Mouse (Mus musculus) liver, postnatal 0 days (tissue): ENCODE data around the gene Pif1. TPM values are rescaled to one million over a fixed set of nuclear protein-coding genes. Genes with fewer than 3 reads are reported as not detected.

ENCODE experiments used
- ATAC-seq: fragments of 200-750 bp; cut with Nextera tagmentation; 2 replicates; pipeline ENCODE4 v1.8.0; 2017; ENCODE audit warnings: mild to moderate bottlenecking, moderate library complexity
- DNase-seq: peaks from one replicate; pipeline ENCODE4 v3.0.0-alpha.2; 2016
- H3K27ac ChIP-seq: fragments of 300-500 bp; sonication (generic); 2 replicates; pipeline ENCODE4 v1.5.1; 2014; ENCODE audit warnings: antibody characterized with exemption, moderate library complexity, mild to moderate bottlenecking, low read depth
- H3K27me3 ChIP-seq: fragments of 300-500 bp; sonication (generic); 2 replicates; pipeline ENCODE4 v1.6.1; 2014; ENCODE audit warnings: low read length, control low read depth, mixed read lengths; ENCODE audit not compliant: insufficient read depth
- H3K36me3 ChIP-seq: fragments of 300-500 bp; sonication (generic); replicated peaks from 2 replicates; pipeline ENCODE4 v1.6.1; 2014; ENCODE audit warnings: mild to moderate bottlenecking, control low read depth, low read length, moderate library complexity, mixed read lengths; ENCODE audit not compliant: insufficient read depth
- H3K4me1 ChIP-seq: fragments of 300-500 bp; sonication (generic); 2 replicates; pipeline ENCODE4 v1.6.1; 2014; ENCODE audit warnings: antibody characterized with exemption, mild to moderate bottlenecking, control low read depth; ENCODE audit not compliant: insufficient read depth
- H3K4me2 ChIP-seq: fragments of 300-500 bp; sonication (generic); 2 replicates; pipeline ENCODE4 v1.6.1; 2014; ENCODE audit warnings: low read depth, mild to moderate bottlenecking, low read length, moderate library complexity, mixed read lengths
- H3K4me3 ChIP-seq: fragments of 300-500 bp; sonication (generic); 2 replicates; pipeline ENCODE4 v1.5.1; 2014; ENCODE audit warnings: low read depth, low read length
- H3K9ac ChIP-seq: fragments of 300-500 bp; sonication (generic); replicated peaks from 2 replicates; pipeline ENCODE4 v1.6.1; 2014; ENCODE audit warnings: mild to moderate bottlenecking, moderate library complexity
- H3K9me3 ChIP-seq: fragments of 300-500 bp; sonication (generic); 2 replicates; pipeline ENCODE4 v1.6.1; 2016; ENCODE audit warnings: mild to moderate bottlenecking, control low read depth, low read length, mixed read lengths
- CTCF ChIP-seq: sonication (generic); IDR thresholded peaks from 2 replicates; pipeline ENCODE4 v1.5.1; 2016; ENCODE audit warnings: antibody characterized with exemption, low read depth
- EP300 ChIP-seq: IDR thresholded peaks from 2 replicates; pipeline ENCODE4 v1.6.1; 2016; ENCODE audit warnings: antibody characterized with exemption, low read depth, mild to moderate bottlenecking
- WGBS: fragments of 180-500 bp; shearing (Covaris S2); extraction: QIAGEN DNeasy Blood & Tissue Kit; methylation state at CpG from one replicate; pipeline ENCODE4 v1.1.7; 2014; ENCODE audit not compliant: insufficient replicate concordance; 5-methylcytosine and 5-hydroxymethylcytosine counted together
- polyA plus RNA-seq: library from polyadenylated mRNA; unstranded; fragments of >200 nt; fragmentation: Nextera tagmentation; extraction: Ambion mirVana; gene quantifications from 2 replicates; pipeline ENCODE4 v1.2.1, GENCODE M21; 2015

Gene Pif1
- polyA plus RNA-seq, 1 experiment from 2014 or later = 3.5 TPM

- no peaks in the 10 kb centered on the region for H3K27me3 ChIP-seq
- peak overlapping the region; percentile 44; the same call in 1 of the 2 replicates for H3K27ac ChIP-seq
- no peaks in the 10 kb centered on the region for H3K9me3 ChIP-seq
- no peak for DNase-seq
- TF ChIP-seq EP300 (no peak), CTCF (no peak)
- no peak overlapping the region for H3K9ac ChIP-seq
- ATAC-seq = no peak
- no peak overlapping the region for H3K4me2 ChIP-seq
- no peak overlapping the region for H3K4me3 ChIP-seq
- 54% methylated on average over 5 of the region's 5 CpGs for WGBS
- peaks cover 79% of the 10 kb centered on the region for H3K4me1 ChIP-seq
- peaks cover 14% of the 10 kb centered on the region; the same call in 1 of the 2 replicates for H3K36me3 ChIP-seq
These were observed 37.3 kb upstream of the Pif1 start for GRCm38 (mm10) chr9:65549643-65550042.

DNA sequence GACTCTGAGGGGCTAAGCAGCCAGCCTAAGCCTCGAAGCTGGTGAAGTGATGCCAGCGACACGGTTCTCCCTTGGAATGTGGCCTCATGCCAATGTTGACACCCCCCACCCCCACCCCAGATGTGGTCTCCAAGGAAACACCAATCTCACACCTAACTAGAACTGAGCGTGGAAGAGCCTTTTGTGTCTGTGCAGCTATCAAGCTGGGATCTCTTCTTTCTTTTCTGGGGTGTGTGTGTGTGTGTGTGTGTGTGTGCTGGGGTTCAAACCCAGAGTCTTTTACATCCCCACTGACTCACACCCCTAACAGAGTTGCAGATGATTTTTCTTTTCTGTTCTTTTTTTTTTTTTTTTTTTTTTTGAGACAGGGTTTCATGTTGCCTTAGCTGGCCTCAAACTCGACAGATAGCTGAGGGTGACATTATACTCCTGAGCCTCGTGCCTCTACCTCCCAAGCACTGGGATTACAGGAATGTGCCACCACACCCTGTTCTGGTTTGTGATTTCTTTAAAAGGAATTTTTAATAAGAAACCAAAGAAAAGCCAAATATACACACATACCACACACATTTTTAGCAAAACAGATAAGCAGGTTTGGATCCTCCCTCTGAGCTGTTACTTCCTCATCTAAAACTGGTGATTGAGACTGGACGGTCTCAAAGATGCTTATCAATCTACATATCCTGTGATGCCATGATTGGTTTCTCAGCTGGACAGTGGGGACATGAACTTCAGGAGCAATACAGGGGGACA lies 36.7 kb upstream of the Pif1 start:
- no peak for TF ChIP-seq CTCF
- no peak for TF ChIP-seq EP300
- 38% methylated on average over 7 of the region's 7 CpGs for WGBS

DNA sequence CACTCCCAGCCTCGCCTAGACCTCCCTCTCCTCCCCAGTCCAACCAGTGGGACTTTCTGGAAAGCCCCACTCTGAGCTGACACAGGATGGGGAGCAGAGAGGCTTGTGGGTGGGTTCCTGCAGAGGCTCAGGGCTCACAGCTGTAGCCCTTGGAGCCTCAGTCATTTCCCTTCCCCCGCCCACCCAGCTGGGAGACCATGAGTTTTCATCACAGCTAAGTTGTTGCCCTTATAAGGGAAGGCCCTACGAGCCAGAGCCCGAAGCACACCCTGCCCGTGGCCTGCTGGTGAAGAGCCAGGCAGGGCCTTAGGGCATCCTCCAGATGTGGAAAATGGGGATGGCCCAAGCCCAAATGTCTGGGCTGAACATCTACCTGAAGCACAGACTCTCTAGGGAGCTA lies 35.9 kb upstream of the Pif1 start:
- H3K36me3 ChIP-seq = peaks cover 27% of the 10 kb centered on the region
- ATAC-seq (peak; percentile 35), DNase-seq (peak; percentile 75)
- H3K9ac ChIP-seq = no peak overlapping the region; the same call in 1 of the 2 replicates
- H3K4me2 ChIP-seq = no peak overlapping the region
- WGBS = 20% methylated on average over 5 of the region's 5 CpGs
- peak overlapping the region; percentile 80 for H3K27ac ChIP-seq
- no peaks in the 10 kb centered on the region for H3K27me3 ChIP-seq
- no peaks in the 10 kb centered on the region for H3K9me3 ChIP-seq
- no peak for TF ChIP-seq CTCF
- TF ChIP-seq EP300 = no peak
- H3K4me1 ChIP-seq = peaks cover 76% of the 10 kb centered on the region
- H3K4me3 ChIP-seq = no peak overlapping the region

More for the DNA sequence above, 36.7 kb upstream of the Pif1 start:
- Histone ChIP-seq H3K27me3 (no peaks in the 10 kb centered on the region), H3K4me3 (no peak overlapping the region), H3K4me1 (peaks cover 77% of the 10 kb centered on the region), H3K27ac (peak overlapping the region; percentile 80), H3K36me3 (peaks cover 20% of the 10 kb centered on the region; the same call in 1 of the 2 replicates), H3K4me2 (no peak overlapping the region), H3K9me3 (no peaks in the 10 kb centered on the region), H3K9ac (no peak overlapping the region)
- ATAC-seq (no peak), DNase-seq (no peak)

DNA sequence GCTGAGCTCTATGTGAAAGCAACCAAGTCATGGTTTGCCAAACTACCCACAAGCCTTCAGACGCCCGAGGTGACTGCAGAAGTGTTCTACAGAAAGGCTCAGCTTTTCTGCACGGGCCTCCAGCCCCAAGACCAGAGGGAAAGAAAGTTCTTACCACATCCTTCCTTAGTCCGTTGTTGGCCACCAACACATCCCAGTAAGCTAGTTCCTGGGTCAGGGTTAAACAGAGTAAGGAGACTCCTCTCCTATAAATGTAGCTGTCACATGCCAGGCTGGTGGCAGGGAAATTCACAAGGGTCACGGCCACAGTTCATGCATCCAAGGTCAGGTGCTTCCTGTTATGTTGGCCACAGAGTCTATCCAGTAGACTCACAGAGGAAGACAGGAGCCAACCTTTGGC lies 34.8 kb upstream of the Pif1 start:
- Histone ChIP-seq H3K4me2 (no peak overlapping the region), H3K9ac (no peak overlapping the region), H3K27me3 (no peaks in the 10 kb centered on the region), H3K4me1 (peaks cover 71% of the 10 kb centered on the region), H3K4me3 (no peak overlapping the region), H3K9me3 (no peaks in the 10 kb centered on the region), H3K36me3 (peaks cover 38% of the 10 kb centered on the region), H3K27ac (peak overlapping the region; percentile 80)
- TF ChIP-seq CTCF = no peak
- TF ChIP-seq EP300 = no peak
- DNase-seq (no peak), ATAC-seq (no peak)
- WGBS = 40% methylated on average over 5 of the region's 5 CpGs

- 90% methylated on average over 2 of the region's 2 CpGs for WGBS
These were observed 34.2 kb upstream of the Pif1 start for GRCm38 (mm10) chr9:65552711-65553110.

GRCm38 (mm10) chr9:65555001-65555405 lies 32.0 kb upstream of the Pif1 start:
- ATAC-seq (peak; percentile 92), DNase-seq (peak; percentile 58)
- Histone ChIP-seq H3K27me3 (no peaks in the 10 kb centered on the region), H3K9ac (peak overlapping the region; percentile 49), H3K27ac (peak overlapping the region; percentile 89), H3K4me2 (peak overlapping the region; percentile 62), H3K36me3 (peaks cover 66% of the 10 kb centered on the region), H3K4me3 (peak overlapping the region; percentile 10; the same call in 1 of the 2 replicates), H3K4me1 (peaks cover 58% of the 10 kb centered on the region), H3K9me3 (no peaks in the 10 kb centered on the region)
- WGBS = 24% methylated on average over 5 of the region's 5 CpGs
- TF ChIP-seq EP300 = peak; percentile 98
- TF ChIP-seq CTCF = no peak

More at GRCm38 (mm10) chr9:65552711-65553110, 34.2 kb upstream of the Pif1 start:
- H3K4me2 ChIP-seq = no peak overlapping the region
- no peak overlapping the region for H3K4me3 ChIP-seq
- TF ChIP-seq CTCF (no peak), EP300 (no peak)
- ATAC-seq (no peak), DNase-seq (no peak)
- H3K4me1 ChIP-seq = peaks cover 73% of the 10 kb centered on the region
- no peaks in the 10 kb centered on the region for H3K9me3 ChIP-seq
- peaks cover 44% of the 10 kb centered on the region for H3K36me3 ChIP-seq
- peak overlapping the region; percentile 80; the same call in 1 of the 2 replicates for H3K27ac ChIP-seq
- no peaks in the 10 kb centered on the region for H3K27me3 ChIP-seq
- no peak overlapping the region for H3K9ac ChIP-seq
